Mouse (Mus musculus): ENCODE measurements around the gene Rgl1.

Gene Rgl1

GRCm38 (mm10) chr1:152618381-152618780, 147.8 kb downstream of the Rgl1 start:
- in situ Hi-C loops (cut with MboI; ENCODE audit: low sequenced_read_pairs) = no loop called here

- in situ Hi-C loops (cut with MboI; ENCODE audit: low sequenced_read_pairs) = no loop called here
These were observed 148.3 kb downstream of the Rgl1 start for GRCm38 (mm10) chr1:152617745-152618342.

- in situ Hi-C loops (cut with MboI; ENCODE audit: low sequenced_read_pairs) = no loop called here
These were observed 149.4 kb downstream of the Rgl1 start for GRCm38 (mm10) chr1:152616777-152617057.

- in situ Hi-C loops (cut with MboI; ENCODE audit: low sequenced_read_pairs) = no loop called here
These were observed 150.0 kb downstream of the Rgl1 start for GRCm38 (mm10) chr1:152615987-152616776.

GRCm38 (mm10) chr1:152614743-152615380, 151.3 kb downstream of the Rgl1 start:
- in situ Hi-C loops (cut with MboI; ENCODE audit: low sequenced_read_pairs) = no loop called here

- in situ Hi-C loops (cut with MboI; ENCODE audit: low sequenced_read_pairs) = no loop called here
These were observed 152.8 kb downstream of the Rgl1 start for GRCm38 (mm10) chr1:152613158-152613857.

GRCm38 (mm10) chr1:152612535-152613157, 153.5 kb downstream of the Rgl1 start:
- in situ Hi-C loops (cut with MboI; ENCODE audit: low sequenced_read_pairs) = no loop called here

GRCm38 (mm10) chr1:152609547-152609946, 156.6 kb downstream of the Rgl1 start:
- in situ Hi-C loops (cut with MboI; ENCODE audit: low sequenced_read_pairs) = no loop called here

GRCm38 (mm10) chr1:152609006-152609405, 157.1 kb downstream of the Rgl1 start:
- in situ Hi-C loops (cut with MboI; ENCODE audit: low sequenced_read_pairs) = no loop called here

- in situ Hi-C loops (cut with MboI; ENCODE audit: low sequenced_read_pairs) = no loop called here
These were observed 158.4 kb downstream of the Rgl1 start for GRCm38 (mm10) chr1:152607765-152608164.

GRCm38 (mm10) chr1:152606727-152607126, 159.4 kb downstream of the Rgl1 start:
- in situ Hi-C loops (cut with MboI; ENCODE audit: low sequenced_read_pairs) = no loop called here

GRCm38 (mm10) chr1:152605895-152606625, 160.1 kb downstream of the Rgl1 start:
- in situ Hi-C loops (cut with MboI; ENCODE audit: low sequenced_read_pairs) = no loop called here

- in situ Hi-C loops (cut with MboI; ENCODE audit: low sequenced_read_pairs) = no loop called here
These were observed 162.0 kb downstream of the Rgl1 start for GRCm38 (mm10) chr1:152604147-152604546.

- in situ Hi-C loops (cut with MboI; ENCODE audit: low sequenced_read_pairs) = no loop called here
These were observed 162.5 kb downstream of the Rgl1 start for GRCm38 (mm10) chr1:152603628-152604027.

GRCm38 (mm10) chr1:152600494-152600893, 165.7 kb downstream of the Rgl1 start:
- in situ Hi-C loops (cut with MboI; ENCODE audit: low sequenced_read_pairs) = no loop called here

- in situ Hi-C loops (cut with MboI; ENCODE audit: low sequenced_read_pairs) = no loop called here
These were observed 166.8 kb downstream of the Rgl1 start for GRCm38 (mm10) chr1:152599347-152599746.

- in situ Hi-C loops (cut with MboI; ENCODE audit: low sequenced_read_pairs) = no loop called here
These were observed 171.5 kb downstream of the Rgl1 start for GRCm38 (mm10) chr1:152594690-152595089.

- in situ Hi-C loops (cut with MboI; ENCODE audit: low sequenced_read_pairs) = no loop called here
These were observed 172.2 kb downstream of the Rgl1 start for GRCm38 (mm10) chr1:152593831-152594549.

GRCm38 (mm10) chr1:152593382-152593781, 172.8 kb downstream of the Rgl1 start:
- in situ Hi-C loops (cut with MboI; ENCODE audit: low sequenced_read_pairs) = no loop called here

GRCm38 (mm10) chr1:152592609-152593008, 173.5 kb downstream of the Rgl1 start:
- in situ Hi-C loops (cut with MboI; ENCODE audit: low sequenced_read_pairs) = no loop called here

Data from CH12F3 (cell line).